Mouse (Mus musculus): ENCODE data around the gene Setd3.

- TF ChIP-seq POLR2A (IDR thresholded peaks at IDR 0.05; ENCODE audit: low read depth, low read length) (no peak), CTCF (conservative IDR thresholded peaks at IDR 0.05; ENCODE audit: insufficient read depth, insufficient read length, low read depth, low read length) (no peak)
These were observed 24.8 kb upstream of the Setd3 start for GRCm38 (mm10) chr12:108203895-108204294.
